In the genomic region with DNA sequence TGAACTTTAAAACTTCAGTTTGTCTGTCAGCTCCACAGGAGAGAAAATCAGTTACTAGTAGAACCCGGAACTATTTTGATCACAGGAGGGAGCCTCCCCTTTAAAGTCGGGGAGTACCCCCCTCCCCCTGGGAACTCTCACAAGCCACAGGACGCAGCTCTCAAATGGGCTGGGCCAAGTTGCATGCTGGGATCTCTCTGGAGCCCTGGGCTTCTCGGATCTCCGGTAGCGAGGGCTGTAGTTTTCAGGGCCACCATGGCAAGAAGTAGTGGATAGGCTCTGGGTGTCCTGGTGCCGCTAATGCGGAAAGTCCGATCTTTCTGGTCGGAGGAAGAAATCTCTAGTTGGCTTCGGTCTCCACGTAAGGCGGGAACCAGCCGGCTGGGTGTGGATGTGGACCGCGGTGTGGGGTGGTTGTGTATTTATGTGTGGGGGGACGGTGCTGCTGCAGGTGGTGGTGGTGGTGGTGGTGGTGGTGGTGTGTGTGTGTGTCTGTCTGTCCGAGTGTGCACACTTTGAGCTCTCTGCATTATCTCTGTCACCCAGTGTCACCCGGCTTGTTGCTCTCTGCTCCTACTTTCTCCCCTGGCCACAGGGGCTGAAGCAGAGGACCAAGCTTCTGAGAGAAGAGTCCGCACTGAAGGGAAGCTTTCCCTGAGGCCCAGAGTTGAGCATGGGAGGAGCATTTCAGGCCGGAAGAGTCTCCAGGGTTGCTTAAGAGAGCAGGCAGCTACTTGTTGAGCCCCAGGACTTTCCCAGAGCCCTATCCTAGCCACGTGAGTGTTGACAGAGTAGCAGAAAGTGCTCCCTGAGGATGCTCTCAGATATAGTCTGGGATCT, we compare ENCODE assay signal across 8 mouse cellular contexts. TPM values are rescaled to one million over a fixed set of nuclear protein-coding genes. Genes with fewer than 3 reads are reported as not detected.
A peak's percentile ranks its signal among the peaks of the same experiment; 100 is the strongest.
DNase-seq lines count a peak whose midpoint lies in the region; ATAC-seq and TF ChIP-seq lines count a peak whose summit lies in the region.

No protein-coding gene starts in this region.

- peaks cover 27% of the 10 kb centered on the region for H3K36me3 ChIP-seq in forebrain, embryonic 13.5 days (ENCODE audit: poor library complexity, severe bottlenecking)
- peaks cover 20% of the 10 kb centered on the region for H3K36me3 ChIP-seq in heart, postnatal 0 days (replicated peaks; ENCODE audit: control insufficient read depth, insufficient read depth, low read length)
- H3K36me3 ChIP-seq in liver, embryonic 15.5 days (replicated peaks), result peaks cover 18% of the 10 kb centered on the region; the same call in 1 of the 2 replicates
- H3K36me3 ChIP-seq in neural tube, embryonic 11.5 days (ENCODE audit: control insufficient read depth, insufficient read depth, low read length), result no peaks in the 10 kb centered on the region
- H3K36me3 ChIP-seq in stomach, embryonic 16.5 days (ENCODE audit: control insufficient read depth, insufficient read depth, low read length), result peaks cover 5% of the 10 kb centered on the region; the same call in 1 of the 2 replicates

- H3K9ac ChIP-seq in forebrain, embryonic 13.5 days, result peak overlapping the region; percentile 72
- H3K9ac ChIP-seq in heart, postnatal 0 days (replicated peaks; ENCODE audit: low read depth, low read length), result peak overlapping the region; percentile 73
- peak overlapping the region; percentile 68 for H3K9ac ChIP-seq in liver, embryonic 15.5 days
- H3K9ac ChIP-seq in neural tube, embryonic 11.5 days (ENCODE audit: low read length), result peak overlapping the region; percentile 64
- H3K9ac ChIP-seq in stomach, embryonic 16.5 days (ENCODE audit: low read length), result peak overlapping the region; percentile 87

- WGBS in forebrain, embryonic 13.5 days, result under 1% methylated on average over 21 of the region's 22 CpGs
- WGBS in heart, postnatal 0 days, result under 1% methylated on average over 22 of the region's 22 CpGs
- under 1% methylated on average over 22 of the region's 22 CpGs for WGBS in liver, embryonic 15.5 days (ENCODE audit: insufficient replicate concordance)
- WGBS in neural tube, embryonic 11.5 days, result 0% methylated on average over 22 of the region's 22 CpGs
- WGBS in stomach, embryonic 16.5 days, result under 1% methylated on average over 22 of the region's 22 CpGs

- H3K27me3 ChIP-seq in forebrain, embryonic 13.5 days, result no peaks in the 10 kb centered on the region
- H3K27me3 ChIP-seq in heart, postnatal 0 days (ENCODE audit: control insufficient read depth, insufficient read depth, low read length), result no peaks in the 10 kb centered on the region
- H3K27me3 ChIP-seq in liver, embryonic 15.5 days, result no peaks in the 10 kb centered on the region
- no peaks in the 10 kb centered on the region for H3K27me3 ChIP-seq in neural tube, embryonic 11.5 days (ENCODE audit: control insufficient read depth, insufficient read depth, low read length)
- no peaks in the 10 kb centered on the region for H3K27me3 ChIP-seq in stomach, embryonic 16.5 days (ENCODE audit: control insufficient read depth, insufficient read depth, low read length)

- H3K4me2 ChIP-seq in forebrain, embryonic 13.5 days, result peak overlapping the region; percentile 80
- H3K4me2 ChIP-seq in heart, postnatal 0 days (ENCODE audit: low read depth, low read length), result peak overlapping the region; percentile 66
- peak overlapping the region; percentile 80 for H3K4me2 ChIP-seq in liver, embryonic 15.5 days
- peak overlapping the region; percentile 67 for H3K4me2 ChIP-seq in neural tube, embryonic 11.5 days (ENCODE audit: low read depth)
- H3K4me2 ChIP-seq in stomach, embryonic 16.5 days (ENCODE audit: low read depth, low read length), result peak overlapping the region; percentile 81

- ATAC-seq in forebrain, embryonic 13.5 days, result peak; percentile 87
- peak; percentile 92 for ATAC-seq in heart, postnatal 0 days (ENCODE audit: insufficient read depth, low read depth)
- peak; percentile 86 for ATAC-seq in liver, embryonic 15.5 days (ENCODE audit: insufficient read depth)
- ATAC-seq in neural tube, embryonic 11.5 days (ENCODE audit: insufficient read depth, low FRiP score, low TSS enrichment), result no peak; the same call in 1 of the 2 replicates
- peak; percentile 93 for ATAC-seq in stomach, embryonic 16.5 days (ENCODE audit: insufficient read depth, low FRiP score)

- TF ChIP-seq EP300 in heart, postnatal 0 days (IDR thresholded peaks at IDR 0.05; ENCODE audit: low read depth), result no peak

- TF ChIP-seq CTCF in heart, postnatal 0 days (IDR thresholded peaks at IDR 0.05; ENCODE audit: low read depth), result no peak

- peak overlapping the region; percentile 57 for H3K4me3 ChIP-seq in forebrain, embryonic 13.5 days
- H3K4me3 ChIP-seq in heart, postnatal 0 days (ENCODE audit: low read depth, low read length), result peak overlapping the region; percentile 69
- H3K4me3 ChIP-seq in liver, embryonic 15.5 days (replicated peaks), result peak overlapping the region; percentile 68
- peak overlapping the region; percentile 48 for H3K4me3 ChIP-seq in neural tube, embryonic 11.5 days (ENCODE audit: low read depth, low read length)
- H3K4me3 ChIP-seq in stomach, embryonic 16.5 days (replicated peaks; ENCODE audit: low read length), result peak overlapping the region; percentile 78

- no peaks in the 10 kb centered on the region for H3K9me3 ChIP-seq in forebrain, embryonic 13.5 days (replicated peaks)
- no peaks in the 10 kb centered on the region for H3K9me3 ChIP-seq in heart, postnatal 0 days (replicated peaks; ENCODE audit: control insufficient read depth, low read length)
- H3K9me3 ChIP-seq in liver, embryonic 15.5 days (replicated peaks), result no peaks in the 10 kb centered on the region
- no peaks in the 10 kb centered on the region for H3K9me3 ChIP-seq in neural tube, embryonic 11.5 days (ENCODE audit: control insufficient read depth, low read length)
- H3K9me3 ChIP-seq in stomach, embryonic 16.5 days (replicated peaks; ENCODE audit: control insufficient read depth, low read length), result no peaks in the 10 kb centered on the region

- DNase-seq in CD4-positive, CD25-positive, alpha-beta regulatory T cell, adult 2 months (ENCODE audit: low read depth, low spot score), result peak; percentile 86
- peak; percentile 40 to 64 for DNase-seq in adrenal gland, postnatal 4 days (ENCODE audit: low spot score in 2 of 2)
- peak; percentile 85 for DNase-seq in heart, postnatal 0 days (ENCODE audit: low spot score)
- peak; percentile 79 to 87 for DNase-seq in kidney, postnatal 4 days
- peak; percentile 54 for DNase-seq in neural tube, embryonic 11.5 days (ENCODE audit: low spot score)

- H3K27ac ChIP-seq in forebrain, embryonic 13.5 days, result no peak overlapping the region
- H3K27ac ChIP-seq in heart, postnatal 0 days (ENCODE audit: low read depth), result peak overlapping the region; percentile 87
- H3K27ac ChIP-seq in liver, embryonic 15.5 days (replicated peaks), result peak overlapping the region; percentile 55
- H3K27ac ChIP-seq in neural tube, embryonic 11.5 days (ENCODE audit: low read depth, low read length), result no peak overlapping the region
- H3K27ac ChIP-seq in stomach, embryonic 16.5 days (ENCODE audit: low read length), result peak overlapping the region; percentile 94

- H3K4me1 ChIP-seq in forebrain, embryonic 13.5 days, result peaks cover 16% of the 10 kb centered on the region
- H3K4me1 ChIP-seq in heart, postnatal 0 days (ENCODE audit: control insufficient read depth, insufficient read depth), result peaks cover 6% of the 10 kb centered on the region
- peaks cover 24% of the 10 kb centered on the region for H3K4me1 ChIP-seq in liver, embryonic 15.5 days (replicated peaks)
- H3K4me1 ChIP-seq in neural tube, embryonic 11.5 days (ENCODE audit: control insufficient read depth, insufficient read depth, low read length), result 0 out of 2 replicates have a peak, but pooled peaks cover 2% of the 10 kb centered on the region
- peaks cover 9% of the 10 kb centered on the region for H3K4me1 ChIP-seq in stomach, embryonic 16.5 days (ENCODE audit: control insufficient read depth, insufficient read depth, low read length)

RNA-seq across cellular contexts. Expression of gene Zfp607a, which starts 3.3 kb away (rescaled TPM):
- 1 to 10 TPM; 8.9 to 9.2 TPM for total RNA-seq in adrenal gland, postnatal 4 days (2021)
- polyA plus RNA-seq in forebrain, embryonic 13.5 days (2015; fragmentation: Nextera tagmentation; extraction: Ambion mirVana), result 2.3 and 2.4 TPM in 2 replicates
- total RNA-seq in heart, postnatal 0 days (2014; rRNA removed; ENCODE audit: low replicate concordance), result 3.9 and 4.5 TPM in 2 replicates
- polyA plus RNA-seq in heart, postnatal 0 days (2015; fragmentation: Nextera tagmentation; extraction: Ambion mirVana), result 2.3 and 2.4 TPM in 2 replicates
- 0.99 and 1.0 TPM in 2 replicates for polyA plus RNA-seq in liver, embryonic 15.5 days (2015; fragmentation: Nextera tagmentation; extraction: Ambion mirVana)
- polyA plus RNA-seq in neural tube, embryonic 11.5 days (2014; fragmentation: Nextera tagmentation; extraction: Ambion mirVana), result 2.1 and 2.4 TPM in 2 replicates
- 3.9 and 4.6 TPM in 2 replicates for polyA plus RNA-seq in stomach, embryonic 16.5 days (2015; fragmentation: Nextera tagmentation; extraction: Ambion mirVana)

RNA-seq across cellular contexts. Expression of gene Zfp59, which starts 22.2 kb away (rescaled TPM):
- total RNA-seq in adrenal gland, postnatal 4 days (2021), result 1 to 10 TPM; 4.4 to 5.4 TPM
- polyA plus RNA-seq in forebrain, embryonic 13.5 days (2015; fragmentation: Nextera tagmentation; extraction: Ambion mirVana), result 10.1 and 11.1 TPM in 2 replicates
- total RNA-seq in heart, postnatal 0 days (2014; rRNA removed; ENCODE audit: low replicate concordance), result 3.1 and 5.5 TPM in 2 replicates
- 3.5 and 3.6 TPM in 2 replicates for polyA plus RNA-seq in heart, postnatal 0 days (2015; fragmentation: Nextera tagmentation; extraction: Ambion mirVana)
- 1.5 and 1.6 TPM in 2 replicates for polyA plus RNA-seq in liver, embryonic 15.5 days (2015; fragmentation: Nextera tagmentation; extraction: Ambion mirVana)
- 11.2 and 12.6 TPM in 2 replicates for polyA plus RNA-seq in neural tube, embryonic 11.5 days (2014; fragmentation: Nextera tagmentation; extraction: Ambion mirVana)
- polyA plus RNA-seq in stomach, embryonic 16.5 days (2015; fragmentation: Nextera tagmentation; extraction: Ambion mirVana), result 6.4 and 6.7 TPM in 2 replicates

RNA-seq across cellular contexts. Expression of gene Zfp626, which starts 53.6 kb away (rescaled TPM):
- 10 to 100 TPM in 1 of 2 experiments, 1 to 10 TPM in 1; 10.0 to 12.5 TPM for total RNA-seq in adrenal gland, postnatal 4 days (2021)
- 2.9 and 3.2 TPM in 2 replicates for polyA plus RNA-seq in forebrain, embryonic 13.5 days (2015; fragmentation: Nextera tagmentation; extraction: Ambion mirVana)
- 2.6 and 22.2 TPM in 2 replicates for total RNA-seq in heart, postnatal 0 days (2014; rRNA removed; ENCODE audit: low replicate concordance)
- 0.91 and 1.0 TPM in 2 replicates for polyA plus RNA-seq in heart, postnatal 0 days (2015; fragmentation: Nextera tagmentation; extraction: Ambion mirVana)
- 0.55 and 0.63 TPM in 2 replicates for polyA plus RNA-seq in liver, embryonic 15.5 days (2015; fragmentation: Nextera tagmentation; extraction: Ambion mirVana)
- 2.1 and 2.3 TPM in 2 replicates for polyA plus RNA-seq in neural tube, embryonic 11.5 days (2014; fragmentation: Nextera tagmentation; extraction: Ambion mirVana)
- polyA plus RNA-seq in stomach, embryonic 16.5 days (2015; fragmentation: Nextera tagmentation; extraction: Ambion mirVana), result 1.9 and 2.5 TPM in 2 replicates

Comparison
In these comparisons a context has a peak if more than half of its experiments do, and no peak if none do; other contexts are left out.
1. H3K27ac ChIP-seq: peak in heart, postnatal 0 days (single experiment), liver, embryonic 15.5 days (single experiment) and stomach, embryonic 16.5 days (single experiment); none in forebrain, embryonic 13.5 days (single experiment) and neural tube, embryonic 11.5 days (single experiment).
2. Peak in every context shown above with its lines, with median percentiles within 50 percentile points of each other: DNase-seq, H3K4me2 ChIP-seq, H3K4me3 ChIP-seq and H3K9ac ChIP-seq.